Mouse (Mus musculus) layer of hippocampus, postnatal 10 days (tissue): Measurements from ENCODE around the gene Foxa1. TPM values are rescaled to one million over a fixed set of nuclear protein-coding genes. Genes with fewer than 3 reads are reported as not detected.

Experiments used
- DNase-seq, 2 experiments: peaks; one replicate each; pipeline ENCODE4 v3.0.0; 2021; ENCODE audit warnings: low spot score in 2 of 2
- total RNA-seq, 2 experiments: library from RNA; stranded (reverse); gene quantifications; 2 replicates each; pipeline ENCODE4 v1.2.3; 2021

Gene Foxa1
- total RNA-seq, 2 experiments from 2014 or later = not detected

DNA sequence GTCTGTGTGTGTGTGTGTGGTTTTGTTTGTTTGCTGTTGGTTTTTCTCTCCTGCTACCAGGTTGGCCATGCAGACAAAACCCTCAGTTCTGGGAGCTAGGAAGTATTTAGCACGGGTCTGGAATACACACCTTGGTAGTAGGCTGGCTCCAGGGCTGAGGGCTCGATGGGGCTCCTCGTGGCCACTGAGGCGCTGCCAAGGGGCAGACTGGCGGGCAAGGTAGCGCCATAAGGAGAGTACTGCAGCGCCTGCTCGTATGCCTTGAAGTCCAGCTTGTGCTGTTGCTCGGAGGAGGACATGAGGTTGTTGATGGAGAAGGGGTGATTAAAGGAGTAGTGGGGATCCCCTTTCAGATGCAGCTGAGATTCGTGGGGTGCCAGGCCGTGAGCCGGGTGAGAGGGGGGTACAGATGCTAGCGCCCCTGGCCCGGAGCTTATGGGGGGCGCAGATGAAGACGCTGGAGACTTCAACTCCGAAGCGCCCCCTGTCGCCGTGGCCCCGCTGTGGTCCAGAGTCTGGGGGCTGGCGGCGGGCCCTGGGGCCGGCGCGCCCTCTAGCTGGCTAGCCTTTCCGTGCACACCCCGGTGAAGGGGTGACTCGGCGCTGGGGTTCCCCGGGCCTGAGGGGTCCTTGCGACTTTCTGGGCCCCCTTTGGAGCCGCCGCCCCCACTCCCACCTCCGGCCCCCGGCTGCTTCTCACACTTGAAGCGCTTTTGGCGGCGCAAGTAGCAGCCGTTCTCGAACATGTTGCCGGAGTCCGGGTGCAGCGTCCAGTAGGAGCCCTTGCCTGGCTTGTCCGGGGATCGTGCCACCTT is 4.6 kb downstream of the Foxa1 start:
- peak; percentile 13 to 24 for DNase-seq

DNA sequence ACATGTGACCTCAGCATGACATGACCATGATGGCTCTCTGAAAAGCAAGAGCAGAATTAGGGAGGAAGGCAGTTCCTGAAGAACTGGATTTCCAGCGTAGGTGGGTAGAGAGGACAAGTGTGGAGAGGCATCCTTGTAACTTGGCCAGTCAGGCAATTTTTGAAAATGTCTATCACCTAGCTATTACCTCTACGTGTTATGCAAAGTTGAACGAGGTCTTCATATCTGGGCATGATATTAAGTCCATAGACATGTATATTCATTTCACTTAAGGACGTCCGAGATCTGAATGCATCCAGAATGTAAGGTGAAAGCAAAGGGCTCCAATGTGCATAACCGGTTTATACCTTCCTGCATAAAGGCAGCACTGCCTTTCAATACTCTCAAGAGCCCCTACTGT is 5.6 kb downstream of the Foxa1 start:
- no peak for DNase-seq

DNA sequence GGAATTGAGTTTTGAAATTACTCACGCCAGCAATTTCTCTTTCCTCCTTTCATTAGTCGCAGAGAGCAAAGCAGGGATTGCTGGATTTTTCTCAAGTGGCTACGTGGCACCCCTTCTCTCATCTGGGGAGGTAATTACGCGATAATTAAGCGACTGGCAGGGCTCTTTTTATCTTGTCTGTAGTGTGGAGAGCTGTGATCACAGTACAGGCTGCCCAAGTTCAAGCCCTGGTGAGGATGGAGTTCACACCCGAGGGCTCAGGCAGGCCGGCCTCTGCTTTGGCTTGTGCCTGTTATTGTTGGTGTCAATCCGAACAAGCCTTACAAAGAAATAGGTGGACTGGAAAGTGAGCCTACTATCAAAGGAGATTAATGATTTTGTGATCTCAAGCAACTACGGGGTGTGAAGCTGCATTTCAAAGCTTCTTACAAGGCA is 7.1 kb downstream of the Foxa1 start:
- no peak for DNase-seq

DNA sequence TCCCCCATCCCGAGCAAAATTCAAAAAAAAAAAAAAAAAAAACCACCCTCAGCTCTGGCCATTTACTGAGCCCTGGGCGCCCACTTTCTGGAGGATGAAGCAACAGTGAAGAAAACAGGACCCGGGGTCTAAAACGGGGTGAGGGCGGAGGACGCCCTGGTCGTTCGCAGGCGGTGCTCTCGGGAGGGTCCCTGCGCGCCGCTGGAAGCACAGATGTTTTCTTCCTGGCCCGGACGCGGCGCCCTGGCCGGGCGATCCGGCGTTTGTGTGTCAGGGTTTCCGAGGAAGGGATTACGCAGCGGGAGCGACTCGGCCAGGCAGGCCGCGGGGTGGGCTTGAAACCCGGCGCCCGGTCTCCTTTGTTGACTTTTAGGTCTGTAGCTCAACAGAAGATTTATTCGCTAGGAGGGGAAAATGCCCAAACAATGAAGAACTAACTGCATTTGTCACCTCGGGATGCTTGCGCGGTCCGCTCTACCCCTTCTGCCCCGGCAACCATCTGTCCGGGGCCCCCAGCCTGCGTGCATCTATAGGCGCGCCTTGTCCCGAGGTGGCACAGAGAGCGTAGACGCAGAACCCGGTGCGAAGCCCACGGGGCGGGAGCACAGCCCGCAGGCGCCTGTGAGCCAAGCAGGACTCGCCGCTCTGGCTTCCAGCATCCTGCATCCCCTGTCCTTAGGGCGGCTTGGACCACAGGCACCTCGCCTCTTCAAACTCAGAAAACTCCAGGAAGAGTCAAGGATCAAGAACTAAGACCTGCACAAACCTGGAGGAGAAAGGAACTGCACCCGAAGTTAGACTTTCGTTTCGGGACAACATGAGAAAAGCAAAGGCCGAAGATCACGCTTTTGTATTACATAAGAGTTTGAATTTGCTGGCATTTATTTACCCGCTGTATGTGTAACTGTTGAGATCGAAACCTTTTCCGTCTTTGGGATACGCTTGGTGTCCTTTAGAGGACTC is 7.8 kb downstream of the Foxa1 start:
- peak; percentile 32 to 37 for DNase-seq

DNA sequence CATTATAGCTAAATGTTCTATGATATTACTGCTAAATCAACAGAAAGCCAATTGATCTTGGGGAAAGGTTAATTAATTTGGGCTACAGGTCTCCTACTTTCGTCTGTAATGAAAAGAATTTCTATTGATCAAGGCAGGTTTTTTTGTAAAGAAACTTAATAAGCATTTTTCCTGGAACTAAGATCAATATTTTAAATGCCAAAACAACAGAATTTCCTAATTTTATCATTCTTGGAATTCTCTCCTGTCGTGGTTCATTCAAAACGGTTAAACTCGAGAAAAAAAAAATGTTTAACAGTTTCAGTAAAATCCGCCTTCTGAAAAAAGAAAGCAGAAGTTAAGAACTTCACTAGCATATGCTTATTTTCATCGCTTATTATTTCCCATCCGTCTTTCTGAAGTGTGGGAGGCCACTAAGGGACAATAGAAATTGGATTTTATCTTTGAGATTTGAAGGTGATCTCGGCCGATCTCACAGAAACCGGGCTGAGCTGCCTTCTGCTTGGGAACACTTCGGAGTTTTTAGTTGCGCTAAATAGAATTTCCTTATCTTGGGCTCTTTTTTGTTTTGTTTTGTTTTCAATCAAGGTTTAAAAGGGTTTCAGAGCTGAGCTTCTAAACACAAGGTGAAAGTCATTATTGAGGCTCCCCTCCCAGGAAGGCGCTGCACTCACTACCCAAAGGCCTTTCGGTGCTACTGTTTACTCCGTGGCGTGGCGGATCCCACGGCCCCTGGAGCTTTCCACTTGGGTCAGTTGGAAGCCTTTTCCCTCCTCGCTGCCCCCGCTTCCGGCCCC is 8.7 kb downstream of the Foxa1 start:
- DNase-seq = no peak

DNA sequence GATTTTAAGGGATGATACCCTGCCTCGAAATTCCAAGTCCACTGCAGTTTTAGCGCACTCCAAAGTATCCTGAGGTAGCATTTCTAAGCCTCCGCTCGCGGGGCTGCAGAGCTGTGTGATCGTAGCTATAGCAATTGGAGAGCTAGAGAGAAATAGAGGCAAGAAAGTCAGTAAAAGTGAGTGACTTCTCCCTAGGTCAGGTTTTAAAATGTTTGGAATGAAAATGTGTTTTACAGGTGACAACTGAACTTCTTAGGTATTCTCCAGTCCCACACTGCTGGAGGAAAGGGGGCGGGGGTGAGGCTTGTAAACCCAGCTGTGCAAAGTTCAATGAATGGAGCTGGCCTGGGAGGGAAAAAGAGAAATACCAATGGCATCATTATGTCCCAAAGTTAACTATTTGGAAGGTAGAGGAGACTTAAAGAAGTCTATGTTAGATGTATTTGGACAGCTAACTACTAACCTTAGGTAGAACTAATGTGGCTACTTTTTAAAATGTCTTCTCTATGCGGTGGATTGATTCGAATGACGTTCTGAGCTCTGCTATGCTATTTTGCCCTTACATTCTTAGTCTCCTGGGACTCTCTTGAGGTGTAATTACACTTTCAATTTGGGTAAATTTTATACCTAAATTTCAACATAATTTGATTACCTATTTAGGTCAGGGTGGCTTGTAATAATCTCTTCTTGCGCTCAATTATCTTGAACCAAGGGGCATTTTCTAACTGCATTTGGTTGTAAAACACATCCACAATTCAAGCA is 9.6 kb downstream of the Foxa1 start:
- DNase-seq = no peak

DNA sequence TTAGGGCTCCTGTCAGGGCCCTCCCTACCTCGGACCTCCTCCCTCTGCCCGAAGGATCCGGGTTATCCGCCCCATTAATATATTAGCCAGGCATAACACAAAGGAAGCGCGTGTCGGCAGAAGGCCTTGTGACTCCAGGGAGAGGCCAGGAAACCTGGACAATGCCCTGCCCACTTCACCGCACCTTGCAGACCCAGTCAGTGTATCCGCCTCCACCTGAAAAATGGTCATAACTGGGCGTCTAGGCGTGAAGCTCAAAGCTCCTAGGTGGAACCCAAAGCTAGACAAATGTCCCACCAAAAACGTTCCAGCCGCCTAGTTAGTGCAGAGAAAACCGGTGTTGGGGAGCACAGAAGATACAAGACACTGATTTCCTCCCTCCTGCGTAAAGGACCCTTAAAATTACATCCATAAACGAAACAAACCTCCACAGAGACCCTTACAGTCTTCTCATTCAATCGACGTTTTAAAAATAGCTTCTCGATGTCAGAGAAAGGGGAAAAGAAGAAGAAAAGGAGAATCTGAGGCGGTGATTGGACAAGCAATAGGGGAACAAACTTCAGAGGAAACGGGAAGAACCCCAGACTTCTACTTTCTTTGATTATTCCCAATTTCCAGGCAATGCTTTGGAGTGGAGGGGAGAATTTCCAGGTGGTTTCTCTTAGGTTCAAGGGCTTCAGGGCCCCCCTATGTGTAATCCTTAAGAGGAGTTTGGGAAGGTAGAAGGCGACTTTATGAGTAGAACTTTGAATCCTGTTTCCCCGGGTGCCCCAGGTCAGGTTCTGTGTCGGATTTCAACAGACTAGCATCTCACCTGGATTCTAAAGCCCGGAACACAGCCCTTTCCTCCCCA is 10.4 kb downstream of the Foxa1 start:
- DNase-seq = no peak

DNA sequence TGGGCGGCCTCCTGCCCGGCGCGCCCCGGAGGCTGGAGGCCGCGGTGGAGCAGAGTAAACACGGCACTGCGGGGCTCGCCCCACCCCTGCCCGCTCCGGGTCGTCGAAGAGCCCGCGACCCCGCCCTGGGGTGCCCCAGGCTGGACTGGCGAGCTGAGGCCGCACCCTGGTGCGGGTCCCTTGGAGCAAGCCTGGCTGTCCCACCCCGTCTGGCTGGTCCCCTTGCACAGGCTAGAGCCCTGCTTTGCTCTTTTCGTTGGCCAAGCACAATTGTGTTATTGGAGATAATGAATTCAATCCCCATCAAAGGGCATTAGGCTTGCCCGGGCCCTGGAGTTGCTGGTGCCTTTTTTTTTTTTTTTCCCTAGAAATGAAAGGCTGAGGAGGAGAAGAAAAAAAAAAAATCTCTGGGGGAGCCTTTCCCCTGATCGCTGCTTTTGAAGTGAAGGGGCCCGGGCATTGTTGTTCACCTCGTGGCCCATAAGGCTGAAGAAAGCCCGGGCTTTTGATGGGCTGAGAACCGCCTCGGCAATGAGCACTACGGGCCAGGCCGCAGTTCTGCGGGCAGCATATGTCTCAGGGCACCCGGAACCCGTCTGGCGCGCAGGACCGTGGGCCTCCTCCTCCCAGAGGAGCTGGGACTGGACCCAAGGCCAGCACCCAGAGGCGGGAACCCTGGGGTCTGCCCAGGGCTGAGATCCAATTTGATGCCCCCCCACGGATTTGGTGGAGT is 11.7 kb downstream of the Foxa1 start:
- no peak for DNase-seq

DNA sequence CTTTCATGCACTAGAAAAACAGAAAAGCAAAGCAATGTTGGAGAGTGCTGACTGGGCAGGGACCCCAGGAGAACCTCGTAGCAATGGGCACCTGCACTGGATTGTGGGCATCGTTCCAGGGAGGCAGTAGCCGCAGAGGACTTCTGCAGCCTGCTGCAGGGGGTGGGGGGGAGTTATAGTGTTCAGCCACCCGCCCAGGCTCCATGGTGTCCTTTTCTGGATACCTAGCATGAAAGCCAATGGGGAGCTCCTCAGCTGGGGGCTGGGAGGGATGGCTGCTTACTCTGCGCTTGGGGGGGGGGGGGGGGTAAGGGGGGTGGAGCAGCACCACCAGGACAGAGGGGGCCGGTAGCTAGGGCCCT is 12.2 kb downstream of the Foxa1 start:
- DNase-seq = no peak

DNA sequence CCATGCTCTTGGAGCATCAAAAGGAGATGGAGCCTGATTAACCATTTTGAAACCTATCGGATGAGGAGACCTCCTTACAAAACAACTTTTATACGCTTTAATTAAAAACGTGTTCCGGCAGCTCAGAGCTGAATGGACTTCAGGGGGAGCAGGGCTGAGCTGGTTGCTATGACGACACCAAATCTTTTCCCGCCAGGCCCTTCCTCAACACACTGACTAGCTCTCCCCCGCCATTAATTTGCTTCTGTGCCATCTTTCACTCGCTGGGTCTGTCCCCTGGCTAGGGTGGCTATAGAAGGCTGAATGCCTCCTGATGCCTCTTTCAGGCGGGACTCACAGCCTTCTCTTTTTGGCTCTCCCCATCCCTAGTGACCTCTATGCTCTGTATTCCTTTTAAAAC is 16.2 kb downstream of the Foxa1 start:
- no peak for DNase-seq

DNA sequence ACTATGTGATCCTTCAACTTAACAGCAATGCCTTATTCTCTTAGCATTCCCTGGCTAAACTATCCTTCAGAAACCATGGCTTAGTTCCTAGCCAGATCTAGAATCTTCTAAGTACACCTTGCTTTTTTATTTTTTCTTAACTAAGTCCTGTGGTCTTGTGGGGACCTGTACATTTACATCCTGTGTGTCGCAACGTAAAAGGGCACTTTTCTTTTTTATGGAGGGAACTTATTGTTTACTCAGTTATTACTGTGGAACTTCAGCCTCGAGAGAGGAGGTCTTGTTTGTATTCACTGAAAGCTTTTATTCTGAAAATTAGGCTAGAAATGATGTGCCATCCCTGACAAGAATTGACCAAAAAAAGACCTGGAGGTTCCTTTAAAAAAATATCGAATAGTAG is 18.4 kb downstream of the Foxa1 start:
- DNase-seq = no peak

DNA sequence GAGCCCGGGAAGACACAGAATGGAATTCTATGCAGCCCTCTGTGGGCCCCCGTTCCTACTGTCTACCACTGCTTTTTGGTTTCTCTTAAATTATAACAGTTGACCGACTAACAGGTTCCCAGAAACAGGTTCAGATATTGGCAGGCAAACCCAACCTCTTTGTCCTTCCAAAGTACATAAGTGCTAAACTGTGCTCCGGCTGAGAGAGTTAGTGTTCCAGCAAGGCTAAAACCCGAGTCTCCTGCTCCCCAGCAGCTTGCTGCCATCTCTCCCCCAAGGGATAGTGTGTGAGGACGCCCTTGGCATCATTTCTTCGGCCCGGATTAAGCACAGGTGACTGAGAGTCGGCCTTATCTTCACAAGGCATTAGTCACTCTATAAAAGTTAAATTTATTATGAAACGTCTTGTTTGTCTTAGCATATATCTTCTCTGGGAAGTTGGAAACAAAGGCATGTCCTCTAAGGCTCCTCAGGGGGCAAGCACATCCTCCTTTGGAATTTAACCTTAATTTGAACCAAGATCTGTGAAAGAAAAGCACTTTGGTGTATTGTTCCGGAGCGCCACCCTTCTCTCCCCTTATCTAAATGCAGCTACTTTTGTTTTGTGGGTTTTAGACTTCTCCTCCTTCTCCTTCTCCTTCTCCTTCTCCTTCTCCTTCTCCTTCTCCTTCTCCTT is 30.9 kb downstream of the Foxa1 start:
- DNase-seq = no peak

DNA sequence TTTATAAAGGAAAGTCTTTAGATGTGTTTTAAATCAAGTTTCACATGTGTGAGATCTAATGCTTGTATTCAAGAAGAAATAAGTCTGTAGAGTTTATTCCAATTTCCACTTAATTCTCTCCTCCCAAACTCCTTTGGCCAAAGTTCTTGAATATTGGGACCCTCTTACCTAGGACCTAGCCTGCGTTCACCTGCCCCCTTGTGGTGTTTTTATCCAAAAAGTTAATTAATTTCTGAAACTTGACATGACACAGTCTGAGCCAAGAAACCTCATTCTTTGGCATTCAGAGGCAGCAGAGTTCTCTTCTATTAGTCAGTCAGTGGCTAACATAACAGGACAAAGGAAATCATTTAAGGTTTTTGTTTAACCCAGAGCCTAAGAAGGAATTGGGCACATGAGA is 32.2 kb downstream of the Foxa1 start:
- DNase-seq = no peak

DNA sequence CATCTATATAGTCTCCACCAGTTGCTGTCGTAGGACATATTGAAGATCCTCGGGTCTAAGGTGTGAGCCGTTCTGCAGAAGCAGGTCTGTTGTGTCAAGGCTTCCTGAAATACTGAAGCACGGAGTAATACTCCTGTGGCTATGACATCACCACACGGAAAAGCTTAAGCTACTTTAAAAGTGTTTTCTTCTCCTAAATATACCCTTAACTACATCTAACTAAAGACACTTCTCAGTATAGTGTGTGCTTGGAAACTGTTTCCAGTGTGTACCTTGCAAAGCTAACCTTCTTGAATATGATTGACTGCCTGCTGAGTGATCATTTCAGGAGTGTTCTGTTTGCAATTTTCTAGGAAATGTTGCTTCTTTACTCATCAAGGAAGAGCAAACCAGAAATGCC is 35.2 kb downstream of the Foxa1 start:
- DNase-seq = no peak

DNA sequence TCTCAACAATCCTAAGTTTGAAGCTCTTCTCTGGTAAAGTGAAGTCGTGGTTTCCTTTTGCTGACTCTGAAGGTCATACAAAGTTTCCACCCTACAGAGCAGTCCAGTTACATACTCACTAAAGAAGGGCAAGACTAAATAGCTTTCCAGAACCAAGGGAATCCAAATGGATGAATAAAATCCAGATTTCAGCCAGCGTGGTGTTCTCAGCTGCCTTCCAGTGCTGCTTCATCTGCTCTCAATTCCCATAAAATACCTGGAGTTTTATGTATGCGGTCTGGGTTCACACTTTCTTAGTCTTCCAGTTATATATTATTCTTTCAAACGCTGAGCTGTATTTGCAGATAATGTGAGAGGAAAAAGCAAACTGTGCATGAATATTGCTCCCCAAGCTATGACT is 35.6 kb downstream of the Foxa1 start:
- no peak for DNase-seq

DNA sequence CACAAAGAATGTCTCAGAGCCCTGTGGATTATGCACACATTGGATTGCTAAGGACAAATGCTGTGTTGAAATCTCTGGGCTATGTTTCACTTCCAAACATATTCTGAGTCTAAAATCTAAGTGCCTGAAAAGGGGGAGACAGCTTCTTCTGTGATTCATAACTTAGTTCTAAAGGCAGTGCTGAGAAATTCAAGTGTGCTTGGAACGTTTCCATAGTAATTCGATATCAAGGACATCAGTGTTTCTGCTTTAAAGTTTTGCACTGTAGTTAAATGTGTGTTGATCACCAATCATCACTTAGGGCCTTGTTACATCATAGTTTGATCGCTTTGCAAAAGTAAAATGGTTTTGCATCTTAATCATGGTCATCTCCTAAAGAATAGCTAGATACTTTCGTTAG is 37.0 kb downstream of the Foxa1 start:
- no peak for DNase-seq

DNA sequence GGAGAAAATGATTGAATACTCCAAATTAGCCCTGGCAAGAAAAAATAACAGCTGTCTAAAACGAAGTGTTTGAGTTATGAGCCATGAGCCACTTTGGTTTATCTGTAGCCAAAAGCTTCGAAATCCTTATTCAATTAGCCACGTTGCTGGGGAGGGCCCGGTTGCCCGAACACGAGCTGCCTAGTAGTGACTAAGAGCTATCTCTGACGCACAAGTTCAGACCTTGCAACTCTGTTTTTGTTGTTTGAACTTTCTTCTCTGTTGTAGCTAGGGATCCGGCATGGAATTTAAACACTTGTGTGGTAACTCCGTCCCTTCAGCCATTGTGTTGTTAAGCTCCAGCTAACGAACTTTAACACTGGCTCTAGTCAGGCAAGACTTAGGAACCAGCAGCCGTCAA is 37.8 kb downstream of the Foxa1 start:
- no peak for DNase-seq

DNA sequence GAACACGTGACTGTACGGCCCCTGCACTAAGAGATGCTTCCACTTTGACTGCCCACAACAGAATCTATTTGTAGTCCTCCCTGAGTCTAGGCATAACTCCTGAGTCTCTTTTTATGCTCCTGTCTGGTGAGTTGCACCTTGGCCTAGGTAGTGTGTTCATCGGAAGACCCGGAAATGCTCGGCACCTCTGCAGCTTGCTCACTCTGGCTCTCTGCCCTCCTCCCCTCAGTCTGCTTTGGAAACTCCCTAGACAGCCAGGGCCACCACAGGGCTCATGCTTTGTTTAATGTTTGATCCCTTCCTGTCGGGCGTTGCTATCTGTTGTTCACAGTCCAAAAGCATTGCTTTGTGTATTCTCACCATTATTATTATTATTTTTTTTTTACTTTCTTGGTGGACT is 41.4 kb downstream of the Foxa1 start:
- no peak for DNase-seq

DNA sequence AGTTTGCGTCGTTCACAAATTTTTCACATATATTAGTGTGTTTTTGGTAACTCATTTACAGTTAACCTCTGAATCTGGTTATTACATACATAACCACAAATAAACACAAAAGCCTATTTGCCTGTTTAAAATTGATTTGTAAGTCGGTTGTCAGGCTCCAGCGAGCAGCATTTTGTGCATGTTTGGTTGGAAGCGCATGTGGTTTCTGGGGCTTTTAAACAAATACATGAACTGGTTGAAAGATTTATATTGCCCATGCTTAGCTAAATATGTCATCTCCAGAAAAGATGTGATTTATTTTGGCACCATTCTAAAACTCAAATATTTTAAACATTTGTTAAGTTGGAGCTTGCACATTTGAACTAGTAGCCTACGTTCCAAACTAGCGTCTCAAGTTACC is 46.5 kb downstream of the Foxa1 start:
- no peak for DNase-seq
